Mouse (Mus musculus) kidney, adult 2 months (tissue): ENCODE results near the gene Phf12.

ENCODE experiments used
- CTCF ChIP-seq: fragments of 200-500 bp; conservative IDR thresholded peaks from 2 replicates; pipeline ENCODE4 v1.5.1; 2011; ENCODE audit warnings: low read depth, mild to moderate bottlenecking, control low read depth, low read length, moderate library complexity, mixed read lengths; ENCODE audit not compliant: insufficient read depth, insufficient read length
- POLR2A ChIP-seq: fragments of 200-500 bp; IDR thresholded peaks from one replicate; pipeline ENCODE4 v1.6.1; 2011; ENCODE audit warnings: low read depth, low read length, control low read depth

- TF ChIP-seq POLR2A, result no peak
- TF ChIP-seq CTCF, result no peak
Observed at GRCm38 (mm10) chr11:78031389-78031788, 48.8 kb downstream of the Phf12 start.
